Mouse (Mus musculus): ENCODE results near the gene Sorbs1.

Gene Sorbs1

GRCm38 (mm10) chr19:40478161-40478575 lies 35.4 kb downstream of the Sorbs1 start:
- DNase-seq (ENCODE audit: low spot score in 2 of 2) = no peak

GRCm38 (mm10) chr19:40477445-40477941 lies 36.1 kb downstream of the Sorbs1 start:
- no peak for DNase-seq (ENCODE audit: low spot score in 2 of 2)

- no peak for DNase-seq (ENCODE audit: low spot score in 2 of 2)
Observed at GRCm38 (mm10) chr19:40476491-40476890, 37.1 kb downstream of the Sorbs1 start.

GRCm38 (mm10) chr19:40471526-40472245 lies 41.9 kb downstream of the Sorbs1 start:
- peak; percentile 45 to 53 for DNase-seq (ENCODE audit: low spot score in 2 of 2)

GRCm38 (mm10) chr19:40469792-40470191 lies 43.8 kb downstream of the Sorbs1 start:
- DNase-seq (ENCODE audit: low spot score in 2 of 2) = no peak

GRCm38 (mm10) chr19:40468308-40468707 lies 45.3 kb downstream of the Sorbs1 start:
- no peak for DNase-seq (ENCODE audit: low spot score in 2 of 2)

GRCm38 (mm10) chr19:40467810-40468209 lies 45.8 kb downstream of the Sorbs1 start:
- no peak for DNase-seq (ENCODE audit: low spot score in 2 of 2)

- no peak for DNase-seq (ENCODE audit: low spot score in 2 of 2)
Observed at GRCm38 (mm10) chr19:40465339-40465738, 48.2 kb downstream of the Sorbs1 start.

- DNase-seq (ENCODE audit: low spot score in 2 of 2) = no peak
Observed at GRCm38 (mm10) chr19:40464408-40464807, 49.2 kb downstream of the Sorbs1 start.

GRCm38 (mm10) chr19:40462892-40463291 lies 50.7 kb downstream of the Sorbs1 start:
- no peak for DNase-seq (ENCODE audit: low spot score in 2 of 2)

GRCm38 (mm10) chr19:40462481-40462880 lies 51.1 kb downstream of the Sorbs1 start:
- no peak for DNase-seq (ENCODE audit: low spot score in 2 of 2)

- DNase-seq (ENCODE audit: low spot score in 2 of 2) = no peak
Observed at GRCm38 (mm10) chr19:40461662-40462061, 51.9 kb downstream of the Sorbs1 start.

- DNase-seq (ENCODE audit: low spot score in 2 of 2) = no peak
Observed at GRCm38 (mm10) chr19:40460854-40461490, 52.6 kb downstream of the Sorbs1 start.

GRCm38 (mm10) chr19:40459338-40459737 lies 54.2 kb downstream of the Sorbs1 start:
- no peak for DNase-seq (ENCODE audit: low spot score in 2 of 2)

- DNase-seq (ENCODE audit: low spot score in 2 of 2) = no peak
Observed at GRCm38 (mm10) chr19:40458806-40459205, 54.8 kb downstream of the Sorbs1 start.

GRCm38 (mm10) chr19:40455248-40455647 lies 58.3 kb downstream of the Sorbs1 start:
- no peak for DNase-seq (ENCODE audit: low spot score in 2 of 2)

- no peak for DNase-seq (ENCODE audit: low spot score in 2 of 2)
Observed at GRCm38 (mm10) chr19:40454096-40454495, 59.5 kb downstream of the Sorbs1 start.

GRCm38 (mm10) chr19:40452201-40452600 lies 61.4 kb downstream of the Sorbs1 start:
- no peak for DNase-seq (ENCODE audit: low spot score in 2 of 2)

GRCm38 (mm10) chr19:40451307-40451706 lies 62.3 kb downstream of the Sorbs1 start:
- no peak for DNase-seq (ENCODE audit: low spot score in 2 of 2)

GRCm38 (mm10) chr19:40446525-40446924 lies 67.1 kb downstream of the Sorbs1 start:
- no peak for DNase-seq (ENCODE audit: low spot score in 2 of 2)

- DNase-seq (ENCODE audit: low spot score in 2 of 2) = no peak
Observed at GRCm38 (mm10) chr19:40442377-40442776, 71.2 kb downstream of the Sorbs1 start.

- DNase-seq (ENCODE audit: low spot score in 2 of 2) = no peak
Observed at GRCm38 (mm10) chr19:40440951-40441350, 72.6 kb downstream of the Sorbs1 start.

- no peak for DNase-seq (ENCODE audit: low spot score in 2 of 2)
Observed at GRCm38 (mm10) chr19:40438907-40439306, 74.7 kb downstream of the Sorbs1 start.
